Mouse (Mus musculus) CH12.LX (cell line): ENCODE measurements at regions not wholly inside any gene's neighbourhood (a gene's known extent, or its start where the extent isn't known, plus 50 kb on each side); places are given as distances from the start of the nearest gene placed in this dataset.

Experiments used
- DNase-seq: peaks from one replicate; pipeline ENCODE4 v3.0.0-alpha.2; 2013; ENCODE audit errors: extremely low read depth
- H3K27ac ChIP-seq: 2 replicates; pipeline ENCODE4 v1.5.1; 2012; ENCODE audit warnings: low read depth, mild to moderate bottlenecking, control low read depth, moderate library complexity; ENCODE audit not compliant: insufficient read depth
- H3K27me3 ChIP-seq: replicated peaks from 2 replicates; pipeline ENCODE3; 2012; ENCODE audit warnings: inconsistent platforms
- H3K36me3 ChIP-seq, 2 experiments: replicated peaks in 1 of 2; 2 replicates each; pipeline versions ENCODE3 to v1.6.1; 2012; ENCODE audit warnings: inconsistent platforms in 1 of 2, low read length in 1 of 2, mild to moderate bottlenecking in 1 of 2, mixed read lengths in 1 of 2, moderate library complexity in 1 of 2; ENCODE audit not compliant: control insufficient read depth in 1 of 2, insufficient read depth in 1 of 2
- H3K4me1 ChIP-seq, 2 experiments: 2 replicates each; pipeline ENCODE4 v1.6.1; 2012; ENCODE audit warnings: inconsistent platforms in 1 of 2, moderate library complexity in 1 of 2; ENCODE audit not compliant: insufficient read depth in 2 of 2, control insufficient read depth in 1 of 2
- H3K4me2 ChIP-seq: 2 replicates; pipeline ENCODE4 v1.6.1; 2012; ENCODE audit warnings: low read depth, mild to moderate bottlenecking, control low read depth; ENCODE audit not compliant: poor library complexity, insufficient read depth, severe bottlenecking
- H3K4me3 ChIP-seq, 3 experiments: fragments of 150-350 bp in 1 of 3; sonication (generic) in 1 of 3; replicated peaks in 1 of 3; 2 replicates each; pipeline versions ENCODE3 to v1.5.1; 2011 to 2012; ENCODE audit warnings: low read depth in 2 of 3, low read length in 2 of 3, mild to moderate bottlenecking in 2 of 3, moderate library complexity in 2 of 3, control low read depth in 1 of 3, improper control_type of control experiment in 1 of 3, inconsistent platforms in 1 of 3, mixed read lengths in 1 of 3; ENCODE audit not compliant: poor library complexity in 1 of 3
- H3K79me2 ChIP-seq: replicated peaks from 2 replicates; pipeline ENCODE4 v1.6.1; 2012; ENCODE audit warnings: mild to moderate bottlenecking, moderate library complexity; ENCODE audit not compliant: control insufficient read depth, poor library complexity, insufficient read depth, severe bottlenecking; ENCODE audit errors: extremely low read depth
- H3K9ac ChIP-seq: 2 replicates; pipeline ENCODE4 v1.6.1; 2012; ENCODE audit warnings: low read depth, mild to moderate bottlenecking, control low read depth, moderate library complexity; ENCODE audit not compliant: insufficient read depth
- H3K9me3 ChIP-seq: replicated peaks from 2 replicates; pipeline ENCODE3; 2012; ENCODE audit warnings: low read length, inconsistent platforms, mixed read lengths
- BHLHE40 ChIP-seq: IDR thresholded peaks from 2 replicates; pipeline ENCODE4 v1.6.1; 2011; ENCODE audit warnings: mild to moderate bottlenecking, low read depth, low read length, improper control_type of control experiment
- CHD1 ChIP-seq: IDR thresholded peaks from 2 replicates; pipeline ENCODE4 v1.6.1; 2012; ENCODE audit warnings: low read depth, low read length, improper control_type of control experiment, inconsistent platforms
- CHD2 ChIP-seq: IDR thresholded peaks from 2 replicates; pipeline ENCODE4 v1.6.1; 2011; ENCODE audit warnings: low read length, improper control_type of control experiment
- CTCF ChIP-seq, 2 experiments: IDR thresholded peaks in 1 of 2; conservative IDR thresholded peaks in 1 of 2; 2 replicates each; pipeline ENCODE4 v1.5.1; 2011 to 2012; ENCODE audit warnings: low read depth in 2 of 2, low read length in 2 of 2, improper control_type of control experiment in 1 of 2, inconsistent platforms in 1 of 2, mild to moderate bottlenecking in 1 of 2, moderate library complexity in 1 of 2
- E2F4 ChIP-seq: IDR thresholded peaks from 2 replicates; pipeline ENCODE4 v1.6.1; 2011; ENCODE audit warnings: low read depth, low read length, improper control_type of control experiment; ENCODE audit not compliant: insufficient replicate concordance
- EP300 ChIP-seq: IDR thresholded peaks from 2 replicates; pipeline ENCODE4 v1.6.1; 2011; ENCODE audit warnings: low read length, improper control_type of control experiment
- ETS1 ChIP-seq: conservative IDR thresholded peaks from 2 replicates; pipeline ENCODE4 v1.6.1; 2012; ENCODE audit warnings: low read depth, mild to moderate bottlenecking, inconsistent platforms, low read length, improper control_type of control experiment, moderate library complexity
- GABPA ChIP-seq: IDR thresholded peaks from 2 replicates; pipeline ENCODE4 v1.6.1; 2012; ENCODE audit warnings: low read depth, low read length, improper control_type of control experiment, inconsistent platforms; ENCODE audit not compliant: insufficient replicate concordance
- HCFC1 ChIP-seq: IDR thresholded peaks from 2 replicates; pipeline ENCODE4 v1.6.1; 2012; ENCODE audit warnings: low read depth, mild to moderate bottlenecking, inconsistent platforms, low read length, improper control_type of control experiment
- IRF4 ChIP-seq: IDR thresholded peaks from 2 replicates; pipeline ENCODE4 v1.6.1; 2014; ENCODE audit warnings: low read depth, mild to moderate bottlenecking, inconsistent platforms, low read length, improper control_type of control experiment
- JUND ChIP-seq: conservative IDR thresholded peaks from 2 replicates; pipeline ENCODE4 v1.6.1; 2011; ENCODE audit warnings: low read depth, low read length, improper control_type of control experiment
- KAT2A ChIP-seq: IDR thresholded peaks from 2 replicates; pipeline ENCODE4 v1.6.1; 2012; ENCODE audit warnings: low read length, improper control_type of control experiment, inconsistent platforms; ENCODE audit not compliant: insufficient replicate concordance
- MAFK ChIP-seq: IDR thresholded peaks from 2 replicates; pipeline ENCODE4 v1.6.1; 2011; ENCODE audit warnings: low read length, improper control_type of control experiment; ENCODE audit not compliant: insufficient replicate concordance
- MAX ChIP-seq: IDR thresholded peaks from 2 replicates; pipeline ENCODE4 v1.6.1; 2011; ENCODE audit warnings: low read length, improper control_type of control experiment
- MAZ ChIP-seq: IDR thresholded peaks from 2 replicates; pipeline ENCODE4 v1.6.1; 2012; ENCODE audit warnings: low read depth, mild to moderate bottlenecking, inconsistent platforms, low read length, improper control_type of control experiment, moderate library complexity
- MYC ChIP-seq: IDR thresholded peaks from 2 replicates; pipeline ENCODE4 v1.6.1; 2011; ENCODE audit warnings: low read depth, mild to moderate bottlenecking, improper control_type of control experiment, low read length
- PAX5 ChIP-seq: IDR thresholded peaks from 2 replicates; pipeline ENCODE4 v1.6.1; 2012; ENCODE audit warnings: low read length, inconsistent platforms, mixed read lengths
- POLR2A ChIP-seq: IDR thresholded peaks from 2 replicates; pipeline ENCODE4 v1.6.1; 2011; ENCODE audit warnings: low read depth, mild to moderate bottlenecking, improper control_type of control experiment, low read length
- POLR2AphosphoS2 ChIP-seq: IDR thresholded peaks from 2 replicates; pipeline ENCODE4 v1.6.1; 2011; ENCODE audit warnings: low read depth, low read length, improper control_type of control experiment
- RAD21 ChIP-seq: IDR thresholded peaks from 2 replicates; pipeline ENCODE4 v1.6.1; 2011; ENCODE audit warnings: low read depth, mild to moderate bottlenecking, low read length, improper control_type of control experiment, moderate library complexity
- RCOR1 ChIP-seq: conservative IDR thresholded peaks from 2 replicates; pipeline ENCODE4 v1.6.1; 2012; ENCODE audit warnings: low read depth, mild to moderate bottlenecking, inconsistent platforms, low read length, improper control_type of control experiment
- SMC3 ChIP-seq: IDR thresholded peaks from 2 replicates; pipeline ENCODE4 v1.6.1; 2011; ENCODE audit warnings: low read depth, low read length, improper control_type of control experiment
- TCF12 ChIP-seq: IDR thresholded peaks from 2 replicates; pipeline ENCODE4 v1.6.1; 2014; ENCODE audit warnings: low read depth, mild to moderate bottlenecking, inconsistent platforms, low read length, improper control_type of control experiment
- UBTF ChIP-seq: IDR thresholded peaks from 2 replicates; pipeline ENCODE4 v1.6.1; 2012; ENCODE audit warnings: low read depth, mild to moderate bottlenecking, inconsistent platforms, low read length, improper control_type of control experiment, moderate library complexity
- USF1 ChIP-seq: IDR thresholded peaks from 2 replicates; pipeline ENCODE4 v1.6.1; 2014; ENCODE audit warnings: low read depth, mild to moderate bottlenecking, inconsistent platforms, low read length, improper control_type of control experiment
- USF2 ChIP-seq: conservative IDR thresholded peaks from 2 replicates; pipeline ENCODE4 v1.6.1; 2011; ENCODE audit warnings: low read depth, low read length, improper control_type of control experiment
- ZC3H11A ChIP-seq: IDR thresholded peaks from 2 replicates; pipeline ENCODE4 v1.6.1; 2012; ENCODE audit warnings: low read depth, mild to moderate bottlenecking, inconsistent platforms, low read length, improper control_type of control experiment
- ZNF384 ChIP-seq: IDR thresholded peaks from 2 replicates; pipeline ENCODE4 v1.6.1; 2012; ENCODE audit warnings: low read depth, low read length, improper control_type of control experiment, inconsistent platforms
- dilution Hi-C: fragments of 300-500 bp; cut with MboI; formaldehyde crosslinking; loops from 2 replicates; pipeline ENCODE4 v1.14.3; 2020; ENCODE audit warnings: low sequenced_read_pairs; ENCODE audit not compliant: extremely low pct_unique_long_range_greater_than_20kb, extremely low pct_ligation_motif_present
- in situ Hi-C: fragments of 300-500 bp; cut with MboI; formaldehyde crosslinking; loops from 3 replicates; pipeline ENCODE4 v1.14.3; 2019; ENCODE audit warnings: low sequenced_read_pairs, low pct_ligation_motif_present, low pct_unique_long_range_greater_than_20kb, mixed read lengths

DNA sequence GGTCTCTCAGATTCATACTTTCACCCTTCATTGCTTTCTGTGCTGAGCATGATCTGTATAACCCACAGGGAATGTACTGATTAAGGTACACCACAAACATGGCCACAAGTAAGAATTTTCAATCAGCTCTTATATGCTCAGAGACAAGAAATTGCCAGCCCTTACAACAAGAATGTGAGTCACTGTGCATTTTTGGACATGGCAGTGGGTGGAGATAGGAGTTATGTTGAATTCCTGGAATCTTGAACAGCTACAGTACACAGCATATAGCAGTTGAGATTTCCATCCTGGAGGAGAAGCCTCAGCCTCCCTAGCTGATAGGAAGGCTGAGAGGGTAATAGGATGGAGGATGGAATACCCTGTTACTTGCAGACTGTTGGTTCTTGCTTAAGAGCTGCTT, 173.8 kb upstream of the Nudt11 start:
- Histone ChIP-seq H3K9me3 (no peaks in the 10 kb centered on the region), H3K27me3 (no peaks in the 10 kb centered on the region), H3K27ac (no peak overlapping the region), H3K4me1 (no peaks in the 10 kb centered on the region), H3K4me2 (no peak overlapping the region), H3K36me3 (no peaks in the 10 kb centered on the region), H3K4me3 (no peak overlapping the region), H3K79me2 (no peaks in the 10 kb centered on the region), H3K9ac (no peak overlapping the region)
- TF ChIP-seq USF2 (no peak), CHD1 (no peak), POLR2AphosphoS2 (no peak)
- in situ Hi-C loops (no loop called here), dilution Hi-C loops (no loop called here)
- DNase-seq, result no peak

DNA sequence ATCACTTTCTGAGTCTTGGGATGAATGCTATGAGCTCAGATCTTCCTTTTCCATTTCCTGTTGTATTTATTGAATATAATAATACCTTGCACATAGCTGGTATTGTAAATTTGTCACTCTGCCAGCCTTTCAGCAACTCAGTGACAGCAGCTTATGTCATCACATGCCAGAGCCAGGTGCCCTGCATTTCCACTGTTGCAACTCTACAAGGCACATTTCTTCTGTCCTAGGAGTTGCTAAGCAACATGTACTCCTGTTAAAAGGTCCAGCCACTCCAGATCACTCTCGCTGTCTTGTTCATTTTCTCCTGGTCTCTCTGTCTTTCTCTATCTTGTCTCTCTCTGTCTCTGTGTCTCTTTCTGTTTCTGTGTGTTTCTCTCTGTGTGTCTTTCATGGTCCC, 130.1 kb upstream of the Nudt11 start:
- Histone ChIP-seq H3K9me3 (no peaks in the 10 kb centered on the region), H3K4me2 (no peak overlapping the region), H3K4me3 (no peak overlapping the region), H3K4me1 (no peaks in the 10 kb centered on the region), H3K36me3 (no peaks in the 10 kb centered on the region), H3K27me3 (no peaks in the 10 kb centered on the region), H3K27ac (no peak overlapping the region), H3K79me2 (no peaks in the 10 kb centered on the region), H3K9ac (no peak overlapping the region)
- dilution Hi-C loops, result no loop called here
- in situ Hi-C loops, result no loop called here
- no peak for TF ChIP-seq EP300
- no peak for TF ChIP-seq ZC3H11A
- no peak for TF ChIP-seq RCOR1
- no peak for TF ChIP-seq GABPA
- TF ChIP-seq MAFK, result no peak
- TF ChIP-seq UBTF, result no peak
- TF ChIP-seq CTCF (conservative IDR thresholded peaks at IDR 0.05 in 1 of 2, IDR thresholded peaks at IDR 0.05 in 1 of 2; ENCODE audit: low read depth in 2 of 2, low read length in 2 of 2), result no peak
- no peak for TF ChIP-seq MYC
- TF ChIP-seq KAT2A, result no peak
- no peak for DNase-seq

DNA sequence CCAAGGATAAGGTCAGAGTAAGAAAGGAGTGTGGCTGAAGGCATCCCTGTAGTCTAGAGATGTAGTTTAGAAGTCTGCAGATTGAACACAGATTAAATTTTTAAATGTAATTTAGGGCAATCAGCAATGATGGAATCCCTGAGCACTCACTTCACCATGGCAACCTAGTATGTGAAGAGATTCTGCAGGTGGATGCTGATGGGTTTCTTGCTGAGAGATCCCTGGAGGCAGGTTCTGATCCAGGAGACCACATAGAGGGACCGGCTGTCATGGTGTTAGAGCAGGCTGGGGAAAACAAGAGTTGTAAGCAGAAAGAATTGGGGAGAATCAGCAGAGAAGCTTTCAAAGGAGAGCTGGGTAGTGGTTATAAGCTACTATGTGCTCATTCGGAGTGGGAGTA, 113.7 kb upstream of the Nudt11 start:
- DNase-seq, result no peak
- Histone ChIP-seq H3K27ac (no peak overlapping the region), H3K36me3 (no peaks in the 10 kb centered on the region), H3K4me1 (no peaks in the 10 kb centered on the region), H3K4me2 (no peak overlapping the region), H3K4me3 (no peak overlapping the region), H3K79me2 (no peaks in the 10 kb centered on the region), H3K9ac (no peak overlapping the region), H3K9me3 (peaks cover 3% of the 10 kb centered on the region), H3K27me3 (no peaks in the 10 kb centered on the region)
- TF ChIP-seq BHLHE40 (no peak), KAT2A (no peak), HCFC1 (no peak), POLR2A (no peak), ETS1 (no peak), RCOR1 (no peak), E2F4 (no peak), MAX (no peak), USF1 (no peak), PAX5 (no peak), MAZ (no peak), ZC3H11A (no peak), ZNF384 (no peak), SMC3 (no peak), RAD21 (no peak), JUND (no peak), IRF4 (no peak), TCF12 (no peak), CHD2 (no peak)
- in situ Hi-C loops, result no loop called here
- dilution Hi-C loops, result no loop called here
